Mouse (Mus musculus) embryonic fibroblast, embryonic 13.5 days (primary cell): ENCODE results near the gene Pfkfb1.

Source experiments
- CTCF ChIP-seq: IDR thresholded peaks from 2 replicates; pipeline ENCODE4 v1.5.1; 2011; ENCODE audit warnings: mild to moderate bottlenecking, control low read depth, low read length, moderate library complexity, borderline replicate concordance; ENCODE audit not compliant: insufficient read depth
- POLR2A ChIP-seq: IDR thresholded peaks from 2 replicates; pipeline ENCODE4 v1.6.1; 2011; ENCODE audit warnings: low read depth, mild to moderate bottlenecking, control low read depth, low read length, moderate library complexity

DNA sequence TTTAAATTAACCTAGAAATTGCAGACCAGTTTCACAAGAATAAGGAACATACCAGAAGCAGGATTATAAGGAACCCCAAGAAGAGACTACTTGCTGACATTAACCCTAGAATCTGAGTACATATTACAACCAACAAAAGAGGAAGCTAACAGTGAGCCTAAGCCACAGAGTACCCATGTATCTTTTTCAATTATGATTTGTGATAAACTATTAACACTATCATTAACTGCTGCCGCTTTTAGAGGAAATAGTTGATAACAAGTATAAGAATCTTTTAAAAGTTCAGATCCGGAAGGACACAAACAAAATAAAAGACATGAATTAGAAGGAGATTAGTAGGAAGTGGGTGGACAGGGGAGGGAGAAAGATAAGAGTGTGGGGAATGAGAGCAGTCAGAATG is 47.9 kb upstream of the Pfkfb1 start:
- no peak for TF ChIP-seq CTCF
- TF ChIP-seq POLR2A, result no peak
